Mouse (Mus musculus): ENCODE results near the gene Myh10.
A peak's percentile ranks its signal among the peaks of the same experiment; 100 is the strongest.
"Not testable (repeated sequence)": the region's sequence is repeated elsewhere in the genome, so short reads cannot be mapped to it uniquely, and the experiment has no call there.

Myh10 gene

DNA sequence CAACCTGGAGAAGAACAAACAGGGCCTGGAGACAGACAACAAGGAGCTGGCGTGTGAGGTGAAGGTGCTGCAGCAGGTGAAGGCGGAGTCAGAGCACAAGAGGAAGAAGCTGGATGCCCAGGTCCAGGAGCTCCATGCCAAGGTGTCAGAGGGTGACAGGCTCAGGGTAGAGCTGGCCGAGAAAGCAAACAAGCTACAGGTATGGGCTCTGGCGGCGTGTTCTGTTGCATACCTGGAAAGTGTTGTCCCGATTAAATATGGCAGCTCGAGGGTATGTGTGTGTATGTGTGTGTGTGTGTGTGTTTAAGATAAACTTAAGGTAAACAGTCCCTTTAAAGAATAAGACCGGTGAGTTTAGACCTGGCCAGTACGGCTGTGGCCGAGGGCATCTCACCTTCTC, 106.9 kb downstream of the Myh10 start:
- no peak for DNase-seq (ENCODE audit: low spot score)

DNA sequence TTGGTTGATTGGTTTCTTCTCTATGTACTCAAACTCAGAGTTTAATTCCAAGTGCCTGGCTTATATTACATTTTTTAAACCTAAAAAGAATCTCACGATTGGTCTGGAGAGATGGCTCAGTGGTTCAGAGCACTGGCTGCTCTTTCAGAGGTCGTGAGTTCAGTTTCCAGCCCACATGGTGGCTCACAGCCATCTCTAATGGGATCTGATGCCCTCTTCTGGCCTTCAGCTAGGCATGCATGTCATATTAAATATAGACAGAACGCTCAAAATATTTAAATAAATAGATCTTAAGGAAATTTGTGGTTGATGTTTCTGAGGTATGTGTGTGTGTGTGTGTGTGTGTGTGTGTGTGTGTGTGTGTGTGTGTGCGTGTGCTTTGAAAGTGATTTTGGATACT, 113.8 kb downstream of the Myh10 start:
- no peak for DNase-seq (ENCODE audit: low spot score)

DNA sequence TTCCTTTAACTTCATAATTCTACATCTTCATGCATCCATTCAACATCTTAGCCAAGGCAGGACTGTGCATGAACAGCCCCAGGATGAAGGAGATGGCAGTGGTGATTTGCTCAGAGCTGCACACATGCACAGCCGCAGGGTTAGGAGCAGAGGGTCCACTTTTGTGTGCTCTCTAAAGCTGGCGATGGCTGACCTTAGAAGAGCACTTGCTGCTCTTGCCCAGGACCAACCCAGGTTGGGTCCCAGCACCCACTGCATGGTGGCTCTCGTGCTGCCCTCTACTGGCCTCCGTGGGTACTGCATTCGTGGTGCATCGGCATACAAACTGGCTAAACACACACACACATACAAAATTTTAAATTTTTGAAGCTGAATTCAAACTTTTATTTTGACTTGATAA, 116.4 kb downstream of the Myh10 start:
- peak; percentile 50 for DNase-seq (ENCODE audit: low spot score)

DNA sequence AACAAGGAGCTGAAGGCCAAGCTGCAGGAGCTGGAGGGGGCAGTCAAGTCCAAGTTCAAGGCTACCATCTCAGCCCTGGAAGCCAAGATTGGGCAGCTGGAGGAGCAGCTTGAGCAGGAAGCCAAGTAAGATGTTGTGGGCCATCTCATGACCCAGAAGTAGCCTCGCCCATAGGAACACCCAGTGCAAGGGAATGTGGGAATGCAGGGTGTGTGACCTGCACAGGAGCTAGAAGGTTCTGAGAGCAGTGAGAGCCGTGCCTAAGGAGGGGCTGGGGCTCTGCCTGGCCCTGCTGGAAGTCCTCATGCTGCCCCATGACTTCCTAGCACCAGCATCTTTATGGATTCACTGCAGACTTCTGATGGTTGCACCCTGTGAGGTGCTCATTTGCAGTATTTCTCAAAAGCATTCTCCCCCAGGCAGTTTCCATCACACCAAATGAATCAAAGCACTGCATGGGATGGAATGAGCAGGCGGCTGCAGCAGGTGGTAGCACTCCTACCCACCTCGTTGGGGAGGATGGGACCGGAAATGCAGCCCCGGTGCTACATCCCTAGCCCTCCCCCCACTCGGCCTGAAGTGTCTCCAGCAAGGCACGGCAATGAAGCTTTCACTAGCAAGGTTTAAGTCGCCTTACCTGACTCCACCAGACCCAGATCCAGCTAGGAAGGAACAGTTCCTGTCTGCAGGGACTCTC, 120.7 kb downstream of the Myh10 start:
- no peak for DNase-seq (ENCODE audit: low spot score)

DNA sequence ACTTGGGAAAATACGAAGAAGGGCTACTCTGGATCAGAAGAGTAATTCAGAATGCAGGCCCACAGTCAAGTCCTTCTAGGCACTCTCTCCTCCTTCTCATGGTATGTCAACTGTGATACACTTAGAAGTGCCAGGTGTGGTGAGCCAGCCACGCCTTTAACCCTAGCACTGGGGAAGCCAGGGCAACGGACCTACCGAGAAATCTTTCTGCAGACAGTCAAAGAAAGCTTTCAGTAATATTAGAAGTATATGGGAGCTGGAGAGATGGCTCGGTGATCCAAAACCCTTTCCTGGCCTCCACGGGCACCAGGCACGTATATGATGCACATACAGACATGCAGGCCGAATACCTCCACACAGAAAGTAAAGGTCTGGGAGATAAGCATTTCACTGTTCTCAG, 127.1 kb downstream of the Myh10 start:
- DNase-seq (ENCODE audit: low spot score), result no peak

DNA sequence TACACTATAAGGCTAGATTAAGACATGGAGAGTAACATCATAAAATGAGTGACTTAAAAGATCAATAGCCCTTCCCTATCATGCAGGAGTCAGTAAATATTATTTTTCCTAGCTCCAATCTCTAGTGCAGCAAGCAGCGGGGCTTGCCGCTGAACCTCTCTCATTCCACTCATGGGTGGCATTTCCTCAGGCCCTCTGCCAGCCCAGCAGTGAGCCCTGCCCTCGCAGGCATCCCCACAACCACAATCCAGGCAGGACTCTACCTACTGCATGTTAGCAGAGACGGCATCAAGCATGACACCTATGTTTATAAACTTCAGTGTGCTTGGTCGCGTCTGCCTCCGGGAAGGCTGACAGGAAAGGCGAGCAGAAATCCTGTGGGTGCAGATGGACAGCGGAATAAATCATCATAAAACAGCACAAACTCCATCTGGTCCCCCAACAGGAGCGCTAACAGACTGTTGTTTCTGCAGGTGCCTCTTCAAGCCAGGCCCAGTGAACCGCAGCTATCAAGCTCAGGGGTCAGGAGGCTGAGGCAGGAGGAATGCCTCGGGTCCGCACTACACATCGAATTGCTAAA, 128.0 kb downstream of the Myh10 start:
- no peak for DNase-seq (ENCODE audit: low spot score)

GRCm38 (mm10) chr11:68822326-68822725, 131.0 kb downstream of the Myh10 start:
- DNase-seq (ENCODE audit: low spot score), result no peak

- DNase-seq (ENCODE audit: low spot score), result no peak
Observed at GRCm38 (mm10) chr11:68826735-68827134, 135.4 kb downstream of the Myh10 start.

- not testable (repeated sequence) for DNase-seq (ENCODE audit: low spot score)
Observed at GRCm38 (mm10) chr11:68831580-68831979, 140.2 kb downstream of the Myh10 start.

DNA sequence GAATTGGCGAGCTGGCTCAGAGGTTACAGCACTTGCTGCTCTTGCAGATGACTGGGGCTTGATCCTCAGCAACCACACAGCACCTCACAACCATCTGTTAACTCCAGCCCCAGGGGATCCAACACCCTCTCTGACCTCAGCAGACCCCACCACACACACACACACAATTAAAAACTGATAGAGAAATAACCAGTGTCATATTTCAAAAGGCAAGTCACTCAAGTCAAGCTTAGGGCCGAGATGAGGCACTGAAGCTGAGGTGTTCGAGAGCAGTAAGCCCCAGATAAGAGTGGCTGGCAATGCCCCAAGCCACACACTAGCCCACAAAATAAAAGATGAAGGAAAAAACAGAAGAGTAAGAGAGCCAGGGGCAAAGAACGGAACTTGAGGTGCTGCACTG, 141.4 kb downstream of the Myh10 start:
- no peak for DNase-seq (ENCODE audit: low spot score)

- no peak for DNase-seq (ENCODE audit: low spot score)
Observed at GRCm38 (mm10) chr11:68833593-68833992, 142.2 kb downstream of the Myh10 start.

DNA sequence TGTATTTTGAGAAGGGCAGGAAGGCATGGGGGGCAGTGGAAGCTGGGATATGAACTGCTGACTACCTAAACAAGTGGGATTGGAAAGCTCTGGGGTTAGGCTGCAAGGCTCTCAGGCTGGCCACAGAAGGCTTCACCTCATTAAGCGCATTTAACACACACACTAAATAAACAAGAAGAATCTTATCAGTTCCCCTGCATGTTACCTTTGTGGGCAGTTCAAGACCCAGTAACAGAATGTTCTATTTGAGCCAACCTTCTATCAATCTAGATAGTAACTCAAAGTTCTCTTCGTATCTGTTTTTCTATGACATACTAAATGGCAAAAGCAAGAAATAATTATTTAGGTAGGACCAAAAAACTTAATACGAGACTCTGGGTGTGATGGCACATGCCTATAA, 143.7 kb downstream of the Myh10 start:
- DNase-seq (ENCODE audit: low spot score), result no peak

- no peak for DNase-seq (ENCODE audit: low spot score)
Observed at GRCm38 (mm10) chr11:68839606-68840005, 148.2 kb downstream of the Myh10 start.

- no peak for DNase-seq (ENCODE audit: low spot score)
Observed at GRCm38 (mm10) chr11:68850862-68851261, 159.5 kb downstream of the Myh10 start.

- DNase-seq (ENCODE audit: low spot score), result no peak
Observed at GRCm38 (mm10) chr11:68851644-68852485, 160.5 kb downstream of the Myh10 start.

DNA sequence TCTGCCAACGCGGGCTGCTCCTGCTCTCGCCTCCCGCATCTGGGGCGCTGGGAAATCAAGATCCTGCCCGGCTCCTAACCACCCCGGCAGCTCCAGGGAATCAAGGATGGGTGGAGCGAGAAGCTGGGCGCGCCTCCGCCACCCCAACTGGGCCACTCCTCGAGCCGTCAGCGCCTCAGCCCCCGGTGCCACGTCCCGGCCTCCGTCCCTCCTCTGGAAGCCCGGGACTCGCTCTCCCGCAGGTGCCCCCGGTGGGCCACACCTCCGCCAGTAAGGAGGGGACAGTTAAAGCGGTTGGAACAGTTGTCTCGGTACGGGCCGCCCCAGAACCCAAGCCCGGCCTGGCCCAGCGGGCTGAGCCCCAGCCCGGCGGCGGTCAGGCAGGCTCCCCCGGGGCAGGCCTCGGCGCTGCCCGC, 161.1 kb downstream of the Myh10 start:
- DNase-seq (ENCODE audit: low spot score), result peak; percentile 29

DNA sequence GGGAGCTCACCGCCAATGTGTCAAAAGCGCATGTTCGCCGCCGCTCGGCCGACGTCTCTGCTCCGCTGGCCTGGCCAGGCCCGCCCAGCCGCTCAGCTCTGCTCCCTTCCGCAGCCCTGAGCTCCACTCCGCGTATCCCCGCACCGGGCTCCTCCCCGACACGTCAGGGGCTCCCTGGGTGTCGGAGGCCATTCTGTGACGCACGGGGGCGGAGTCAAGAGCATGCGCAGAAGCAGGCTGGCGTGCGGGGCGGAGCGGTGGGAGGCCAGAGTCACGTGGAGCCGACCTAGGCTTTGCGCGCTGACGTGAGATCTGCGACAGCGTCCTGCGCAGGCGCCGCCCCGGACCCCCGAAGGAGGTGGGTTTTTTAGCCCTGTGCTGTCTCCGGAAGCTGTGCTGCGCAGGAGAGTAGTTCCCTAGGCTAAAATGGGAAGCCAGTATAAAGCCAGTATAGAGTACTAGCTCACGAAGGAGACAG, 161.6 kb downstream of the Myh10 start:
- peak; percentile 99 for DNase-seq (ENCODE audit: low spot score)

GRCm38 (mm10) chr11:68853611-68854401, 162.4 kb downstream of the Myh10 start:
- no peak for DNase-seq (ENCODE audit: low spot score)

- no peak for DNase-seq (ENCODE audit: low spot score)
Observed at GRCm38 (mm10) chr11:68854621-68855020, 163.3 kb downstream of the Myh10 start.

DNA sequence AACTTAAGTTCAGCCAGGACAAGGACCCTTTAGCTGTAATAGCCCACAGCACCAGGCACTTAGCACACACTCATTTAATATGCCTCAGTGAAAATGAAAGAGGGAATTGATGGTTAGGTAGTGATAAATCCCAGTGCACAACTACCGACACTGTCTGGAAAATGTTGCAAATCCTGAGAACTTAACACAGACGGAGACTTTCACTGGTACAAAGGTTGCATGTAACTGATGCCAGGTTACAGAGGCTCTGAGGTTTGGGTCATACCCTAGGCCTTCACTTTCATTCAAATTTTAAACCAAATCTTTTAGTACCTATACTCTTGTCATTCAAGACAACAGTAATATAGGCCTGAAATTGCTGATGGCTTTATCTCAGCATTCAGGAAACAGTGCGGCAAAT, 166.0 kb downstream of the Myh10 start:
- no peak for DNase-seq (ENCODE audit: low spot score)

DNA sequence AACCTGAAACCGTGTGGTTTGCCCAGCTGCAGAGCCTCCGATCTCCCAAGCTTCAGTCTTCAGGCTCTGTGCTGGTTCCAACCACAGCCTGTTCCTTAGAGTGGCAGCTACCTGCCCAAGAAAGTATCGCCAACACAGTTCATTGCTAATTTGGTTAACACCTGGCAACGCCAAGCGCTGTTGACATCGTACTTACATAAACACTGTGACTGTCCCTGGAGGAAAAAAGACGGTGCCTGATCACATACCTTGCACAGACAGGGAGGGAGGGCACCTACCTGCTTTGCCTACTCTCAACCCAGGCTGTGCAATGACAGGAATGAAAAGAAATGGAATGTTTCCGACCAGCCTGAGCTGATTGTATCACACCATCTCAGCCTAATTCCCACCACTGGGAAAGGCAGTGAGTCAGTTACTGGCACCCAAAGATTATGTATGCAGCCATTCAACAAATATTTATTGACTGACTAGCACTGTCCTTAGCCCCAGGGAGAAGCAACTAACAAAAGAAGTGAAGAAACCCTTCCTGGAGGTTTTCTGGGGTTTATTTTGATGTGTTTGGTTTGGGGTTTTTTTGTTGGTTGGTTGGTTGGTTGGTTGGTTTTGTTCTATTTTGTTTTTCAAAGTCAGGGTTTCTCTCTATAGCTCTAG, 168.7 kb downstream of the Myh10 start:
- DNase-seq (ENCODE audit: low spot score), result no peak

DNA sequence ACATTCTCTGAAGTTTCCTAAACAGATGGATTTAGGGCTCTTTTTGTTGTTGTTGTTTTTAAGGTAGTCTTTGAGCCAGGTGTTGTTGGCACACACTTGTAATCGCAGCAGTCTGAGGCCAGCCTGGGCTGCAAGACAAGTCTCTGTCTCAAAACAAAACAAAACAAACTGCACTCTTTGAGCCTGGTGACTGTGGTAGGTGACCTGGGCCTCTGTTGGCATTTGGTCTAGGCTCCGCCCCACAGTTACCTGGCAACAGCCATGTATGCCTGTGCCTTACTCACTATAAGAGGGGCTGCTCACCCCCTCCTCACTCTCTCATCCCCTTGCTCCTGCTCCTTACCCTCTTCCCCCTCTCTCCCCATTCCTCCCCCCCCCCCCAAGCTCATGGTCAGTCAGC, 170.9 kb downstream of the Myh10 start:
- no peak for DNase-seq (ENCODE audit: low spot score)

All from urinary bladder, postnatal 10 days (tissue).